Mouse (Mus musculus): Measurements from ENCODE around the gene Gpr3. TPM values are rescaled to one million over a fixed set of nuclear protein-coding genes. Genes with fewer than 3 reads are reported as not detected.

Gene Gpr3
- polyA plus RNA-seq, 1 experiment from 2014 or later: 0.19 TPM

DNA sequence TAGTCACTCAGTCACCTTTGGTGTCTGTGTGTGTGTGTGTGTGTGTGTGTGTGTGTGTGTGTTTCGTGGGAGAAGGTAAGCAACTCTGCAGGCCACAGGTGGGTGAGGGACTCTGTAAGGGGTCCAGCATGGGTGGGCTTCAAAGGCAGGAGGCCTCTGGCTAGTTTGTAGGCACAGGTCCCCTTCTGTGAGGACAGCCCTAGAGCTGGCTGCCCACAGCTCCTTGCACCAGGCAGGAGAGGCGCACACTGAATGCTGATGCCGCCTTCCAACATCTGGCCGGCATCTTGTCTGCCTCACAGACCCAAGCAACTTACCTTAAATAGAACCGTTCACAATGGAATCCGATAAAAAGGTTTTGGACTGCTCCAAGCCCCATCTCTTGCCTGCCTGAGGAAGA lies 12.6 kb downstream of the Gpr3 start:
- H3K36me3 ChIP-seq (ENCODE audit: control insufficient read depth, insufficient read depth, low read length): no peaks in the 10 kb centered on the region
- H3K27ac ChIP-seq (ENCODE audit: low read depth, low read length): no peak overlapping the region
- H3K9ac ChIP-seq (ENCODE audit: low read depth, low read length): no peak overlapping the region
- no peak overlapping the region for H3K4me2 ChIP-seq (replicated peaks; ENCODE audit: low read depth, low read length)
- no peak overlapping the region for H3K4me3 ChIP-seq (ENCODE audit: low read depth, low read length)
- no peak for ATAC-seq (ENCODE audit: low FRiP score)
- H3K9me3 ChIP-seq (ENCODE audit: control insufficient read depth, low read length): no peaks in the 10 kb centered on the region
- H3K27me3 ChIP-seq (ENCODE audit: control insufficient read depth, insufficient read depth, low read length): no peaks in the 10 kb centered on the region
- DNase-seq (ENCODE audit: low spot score): no peak
- peaks cover 25% of the 10 kb centered on the region for H3K4me1 ChIP-seq (replicated peaks; ENCODE audit: control insufficient read depth, insufficient read depth, low read length)
- 71% methylated on average over 6 of the region's 6 CpGs for WGBS

DNA sequence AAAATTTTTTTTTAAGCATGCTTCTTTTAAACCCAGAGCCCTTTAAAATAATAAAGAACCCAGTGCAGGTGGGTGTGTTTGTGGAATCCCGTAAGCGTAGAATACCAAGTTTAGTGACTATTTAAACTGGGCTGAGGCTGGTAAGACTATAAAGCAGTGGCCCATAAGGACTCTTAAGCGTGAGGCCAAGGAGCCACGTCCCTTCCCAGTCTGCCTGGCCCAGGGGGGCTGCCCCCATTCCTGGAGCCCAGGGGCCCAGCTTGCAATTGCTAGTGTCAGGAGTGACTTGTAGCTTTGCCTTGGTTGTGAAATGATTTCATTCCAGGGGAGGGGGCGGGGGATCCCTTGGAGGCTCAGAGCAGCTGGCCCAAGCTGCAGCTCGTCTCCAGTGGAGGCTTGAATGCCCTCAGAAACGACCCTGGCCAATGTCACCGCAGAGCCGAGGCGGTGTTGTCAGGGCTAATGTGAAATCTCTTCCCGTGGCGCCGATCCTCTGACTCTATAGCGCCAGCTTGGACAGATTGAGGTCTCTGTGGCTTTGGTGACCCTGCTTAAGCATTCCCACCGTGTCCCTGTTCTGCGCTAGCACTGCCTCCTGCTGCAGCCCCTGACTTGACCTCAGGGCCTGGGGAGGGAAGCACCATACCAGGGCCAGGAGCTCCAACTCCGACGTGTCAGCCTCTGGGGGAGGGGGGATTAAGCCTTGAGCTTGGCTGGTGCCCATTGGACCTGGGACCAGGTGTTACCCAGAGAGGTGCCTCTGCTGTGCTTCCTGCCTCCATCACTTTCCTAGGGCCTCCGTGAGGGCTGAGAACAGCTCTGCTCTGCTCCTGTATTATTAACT lies 13.8 kb downstream of the Gpr3 start:
- H3K36me3 ChIP-seq (ENCODE audit: control insufficient read depth, insufficient read depth, low read length): no peaks in the 10 kb centered on the region
- no peaks in the 10 kb centered on the region for H3K27me3 ChIP-seq (ENCODE audit: control insufficient read depth, insufficient read depth, low read length)
- ATAC-seq (ENCODE audit: low FRiP score) (peak; percentile 39; the same call in 1 of the 2 replicates), DNase-seq (ENCODE audit: low spot score) (peak; percentile 67)
- H3K9me3 ChIP-seq (ENCODE audit: control insufficient read depth, low read length): no peaks in the 10 kb centered on the region
- H3K4me2 ChIP-seq (replicated peaks; ENCODE audit: low read depth, low read length): no peak overlapping the region
- H3K27ac ChIP-seq (ENCODE audit: low read depth, low read length): peak overlapping the region; percentile 64
- peak overlapping the region; percentile 17 for H3K9ac ChIP-seq (ENCODE audit: low read depth, low read length)
- 15% methylated on average over 19 of the region's 19 CpGs for WGBS
- no peak overlapping the region for H3K4me3 ChIP-seq (ENCODE audit: low read depth, low read length)
- H3K4me1 ChIP-seq (replicated peaks; ENCODE audit: control insufficient read depth, insufficient read depth, low read length): peaks cover 25% of the 10 kb centered on the region

- Histone ChIP-seq H3K36me3 (ENCODE audit: control insufficient read depth, insufficient read depth, low read length) (no peaks in the 10 kb centered on the region), H3K27me3 (ENCODE audit: control insufficient read depth, insufficient read depth, low read length) (no peaks in the 10 kb centered on the region), H3K4me3 (ENCODE audit: low read depth, low read length) (no peak overlapping the region), H3K9ac (ENCODE audit: low read depth, low read length) (no peak overlapping the region), H3K27ac (ENCODE audit: low read depth, low read length) (peak overlapping the region; percentile 64), H3K4me2 (replicated peaks; ENCODE audit: low read depth, low read length) (no peak overlapping the region), H3K9me3 (ENCODE audit: control insufficient read depth, low read length) (no peaks in the 10 kb centered on the region), H3K4me1 (replicated peaks; ENCODE audit: control insufficient read depth, insufficient read depth, low read length) (peaks cover 25% of the 10 kb centered on the region)
- 15% methylated on average over 13 of the region's 13 CpGs for WGBS
- peak; percentile 36; the same call in 1 of the 2 replicates for ATAC-seq (ENCODE audit: low FRiP score)
- peak; percentile 36 for DNase-seq (ENCODE audit: low spot score)
These were observed 14.5 kb downstream of the Gpr3 start for GRCm38 (mm10) chr4:133197801-133198286.

DNA sequence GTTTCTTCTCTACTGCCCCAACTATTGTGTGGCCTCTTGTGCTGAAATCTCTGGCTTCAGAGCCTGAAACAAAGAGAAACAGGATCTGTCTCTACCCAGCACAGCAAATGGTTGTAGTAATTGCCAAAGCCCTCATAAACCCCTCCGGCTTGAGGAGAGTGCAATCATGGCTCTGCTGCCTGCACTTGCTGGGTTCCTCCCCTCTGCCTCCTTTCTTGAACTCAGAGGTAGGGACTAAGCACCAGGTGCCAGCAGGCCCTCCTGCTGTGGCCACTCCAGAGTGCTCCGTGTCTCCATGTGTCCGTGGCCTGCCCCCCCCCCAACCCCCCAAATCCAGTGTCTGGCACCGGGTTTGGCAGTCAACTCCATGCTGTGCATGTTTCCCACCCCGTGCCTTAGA lies 15.0 kb downstream of the Gpr3 start:
- Histone ChIP-seq H3K27me3 (ENCODE audit: control insufficient read depth, insufficient read depth, low read length) (no peaks in the 10 kb centered on the region), H3K4me2 (replicated peaks; ENCODE audit: low read depth, low read length) (no peak overlapping the region), H3K27ac (ENCODE audit: low read depth, low read length) (peak overlapping the region; percentile 64), H3K4me3 (ENCODE audit: low read depth, low read length) (no peak overlapping the region), H3K9ac (ENCODE audit: low read depth, low read length) (peak overlapping the region; percentile 19; the same call in 1 of the 2 replicates), H3K4me1 (replicated peaks; ENCODE audit: control insufficient read depth, insufficient read depth, low read length) (peaks cover 25% of the 10 kb centered on the region), H3K36me3 (ENCODE audit: control insufficient read depth, insufficient read depth, low read length) (no peaks in the 10 kb centered on the region), H3K9me3 (ENCODE audit: control insufficient read depth, low read length) (no peaks in the 10 kb centered on the region)
- DNase-seq (ENCODE audit: low spot score) (no peak), ATAC-seq (ENCODE audit: low FRiP score) (peak; percentile 20; the same call in 1 of the 2 replicates)
- WGBS: 18% methylated on average over 5 of the region's 5 CpGs

- H3K9ac ChIP-seq (ENCODE audit: low read depth, low read length): peak overlapping the region; percentile 19; the same call in 1 of the 2 replicates
- H3K9me3 ChIP-seq (ENCODE audit: control insufficient read depth, low read length): no peaks in the 10 kb centered on the region
- no peaks in the 10 kb centered on the region for H3K27me3 ChIP-seq (ENCODE audit: control insufficient read depth, insufficient read depth, low read length)
- DNase-seq (ENCODE audit: low spot score): no peak
- H3K4me3 ChIP-seq (ENCODE audit: low read depth, low read length): no peak overlapping the region
- peaks cover 25% of the 10 kb centered on the region for H3K4me1 ChIP-seq (replicated peaks; ENCODE audit: control insufficient read depth, insufficient read depth, low read length)
- H3K4me2 ChIP-seq (replicated peaks; ENCODE audit: low read depth, low read length): no peak overlapping the region
- H3K27ac ChIP-seq (ENCODE audit: low read depth, low read length): peak overlapping the region; percentile 64
- no peaks in the 10 kb centered on the region for H3K36me3 ChIP-seq (ENCODE audit: control insufficient read depth, insufficient read depth, low read length)
- 40% methylated on average over 7 of the region's 7 CpGs for WGBS
- no peak for ATAC-seq (ENCODE audit: low FRiP score)
These were observed 15.5 kb downstream of the Gpr3 start for GRCm38 (mm10) chr4:133196852-133197251.

GRCm38 (mm10) chr4:133196136-133196535 lies 16.2 kb downstream of the Gpr3 start:
- H3K27ac ChIP-seq (ENCODE audit: low read depth, low read length): no peak overlapping the region
- no peaks in the 10 kb centered on the region for H3K9me3 ChIP-seq (ENCODE audit: control insufficient read depth, low read length)
- no peak for DNase-seq (ENCODE audit: low spot score)
- 89% methylated on average over 2 of the region's 2 CpGs for WGBS
- ATAC-seq (ENCODE audit: low FRiP score): no peak
- no peak overlapping the region for H3K4me3 ChIP-seq (ENCODE audit: low read depth, low read length)
- no peak overlapping the region for H3K4me2 ChIP-seq (replicated peaks; ENCODE audit: low read depth, low read length)
- no peaks in the 10 kb centered on the region for H3K36me3 ChIP-seq (ENCODE audit: control insufficient read depth, insufficient read depth, low read length)
- peaks cover 25% of the 10 kb centered on the region for H3K4me1 ChIP-seq (replicated peaks; ENCODE audit: control insufficient read depth, insufficient read depth, low read length)
- no peaks in the 10 kb centered on the region for H3K27me3 ChIP-seq (ENCODE audit: control insufficient read depth, insufficient read depth, low read length)
- no peak overlapping the region for H3K9ac ChIP-seq (ENCODE audit: low read depth, low read length)

DNA sequence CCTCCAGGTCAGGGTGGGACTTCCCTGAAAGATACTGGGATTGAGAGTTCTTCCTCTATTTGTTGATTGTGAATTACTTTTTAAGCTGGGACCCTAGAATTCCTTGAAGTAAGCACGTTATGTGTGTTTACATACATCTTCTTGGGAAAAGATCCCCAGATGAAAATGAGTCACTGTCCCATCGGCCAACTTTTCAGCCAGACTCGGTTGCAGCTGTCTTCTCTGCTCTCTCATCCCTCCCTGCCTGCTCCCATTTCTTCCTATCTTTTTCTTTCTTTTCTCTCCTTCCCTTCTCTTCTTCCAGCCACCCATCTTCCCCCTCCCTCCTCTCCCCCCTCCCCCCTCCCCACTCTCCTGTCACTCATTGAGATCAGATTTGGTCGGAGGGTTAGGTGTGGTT lies 17.3 kb downstream of the Gpr3 start:
- Histone ChIP-seq H3K27me3 (ENCODE audit: control insufficient read depth, insufficient read depth, low read length) (no peaks in the 10 kb centered on the region), H3K4me3 (ENCODE audit: low read depth, low read length) (no peak overlapping the region), H3K36me3 (ENCODE audit: control insufficient read depth, insufficient read depth, low read length) (no peaks in the 10 kb centered on the region), H3K4me1 (replicated peaks; ENCODE audit: control insufficient read depth, insufficient read depth, low read length) (peaks cover 19% of the 10 kb centered on the region), H3K27ac (ENCODE audit: low read depth, low read length) (no peak overlapping the region), H3K9ac (ENCODE audit: low read depth, low read length) (no peak overlapping the region), H3K4me2 (replicated peaks; ENCODE audit: low read depth, low read length) (no peak overlapping the region), H3K9me3 (ENCODE audit: control insufficient read depth, low read length) (no peaks in the 10 kb centered on the region)
- ATAC-seq (ENCODE audit: low FRiP score) (no peak), DNase-seq (ENCODE audit: low spot score) (no peak)
- 75% methylated on average over 4 of the region's 4 CpGs for WGBS

- Histone ChIP-seq H3K36me3 (ENCODE audit: control insufficient read depth, insufficient read depth, low read length) (no peaks in the 10 kb centered on the region), H3K4me2 (replicated peaks; ENCODE audit: low read depth, low read length) (no peak overlapping the region), H3K9ac (ENCODE audit: low read depth, low read length) (no peak overlapping the region), H3K9me3 (ENCODE audit: control insufficient read depth, low read length) (no peaks in the 10 kb centered on the region), H3K27me3 (ENCODE audit: control insufficient read depth, insufficient read depth, low read length) (no peaks in the 10 kb centered on the region), H3K4me3 (ENCODE audit: low read depth, low read length) (no peak overlapping the region), H3K4me1 (replicated peaks; ENCODE audit: control insufficient read depth, insufficient read depth, low read length) (peaks cover 15% of the 10 kb centered on the region), H3K27ac (ENCODE audit: low read depth, low read length) (no peak overlapping the region)
- WGBS: 86% methylated on average over 8 of the region's 11 CpGs
- no peak for DNase-seq (ENCODE audit: low spot score)
- ATAC-seq (ENCODE audit: low FRiP score): no peak
These were observed 17.9 kb downstream of the Gpr3 start for GRCm38 (mm10) chr4:133194482-133194881.

- Histone ChIP-seq H3K9ac (ENCODE audit: low read depth, low read length) (no peak overlapping the region), H3K4me3 (ENCODE audit: low read depth, low read length) (no peak overlapping the region), H3K27ac (ENCODE audit: low read depth, low read length) (no peak overlapping the region), H3K4me1 (replicated peaks; ENCODE audit: control insufficient read depth, insufficient read depth, low read length) (no peaks in the 10 kb centered on the region), H3K4me2 (replicated peaks; ENCODE audit: low read depth, low read length) (no peak overlapping the region), H3K9me3 (ENCODE audit: control insufficient read depth, low read length) (no peaks in the 10 kb centered on the region), H3K27me3 (ENCODE audit: control insufficient read depth, insufficient read depth, low read length) (no peaks in the 10 kb centered on the region), H3K36me3 (ENCODE audit: control insufficient read depth, insufficient read depth, low read length) (no peaks in the 10 kb centered on the region)
- no peak for DNase-seq (ENCODE audit: low spot score)
- ATAC-seq (ENCODE audit: low FRiP score): no peak
- 67% methylated on average over 10 of the region's 10 CpGs for WGBS
These were observed 22.9 kb downstream of the Gpr3 start for GRCm38 (mm10) chr4:133189396-133189795.

All from hindbrain, embryonic 11.5 days (tissue).